ENCODE assay signal across 8 mouse cellular contexts in genomic region chr15:99584407-99585202, GRCm38 (mm10). TPM values are rescaled to one million over a fixed set of nuclear protein-coding genes. Genes with fewer than 3 reads are reported as not detected.
DNase-seq lines count a peak whose midpoint lies in the region; ATAC-seq and TF ChIP-seq lines count a peak whose summit lies in the region.

No protein-coding gene starts in this region.

- peak overlapping the region; percentile 50 for H3K4me2 ChIP-seq in heart, postnatal 0 days (ENCODE audit: low read depth, low read length)
- H3K4me2 ChIP-seq in liver, embryonic 13.5 days = peak overlapping the region; percentile 6
- H3K4me2 ChIP-seq in neural tube, embryonic 13.5 days = peak overlapping the region; percentile 50

- no peak for TF ChIP-seq EP300 in heart, postnatal 0 days (IDR thresholded peaks at IDR 0.05; ENCODE audit: low read depth)

- no peak for TF ChIP-seq CTCF in heart, postnatal 0 days (IDR thresholded peaks at IDR 0.05; ENCODE audit: low read depth)

- H3K36me3 ChIP-seq in heart, postnatal 0 days (replicated peaks; ENCODE audit: control insufficient read depth, insufficient read depth, low read length) = no peaks in the 10 kb centered on the region
- H3K36me3 ChIP-seq in liver, embryonic 13.5 days = no peaks in the 10 kb centered on the region
- H3K36me3 ChIP-seq in neural tube, embryonic 13.5 days = no peaks in the 10 kb centered on the region

- peak; percentile 36 for DNase-seq in urinary bladder, adult 2 months (ENCODE audit: low spot score)
- DNase-seq in urinary bladder, postnatal 10 days (ENCODE audit: low spot score) = no peak
- no peak for DNase-seq in heart, postnatal 0 days (ENCODE audit: low spot score)
- no peak for DNase-seq in liver, embryonic 13.5 days
- DNase-seq in right cerebral cortex, postnatal 25 days = no peak
- no peak for DNase-seq in spleen, postnatal 4 days (ENCODE audit: low spot score in 2 of 2)
- DNase-seq in cerebellum, postnatal 25 days = no peak

- H3K27me3 ChIP-seq in heart, postnatal 0 days (ENCODE audit: control insufficient read depth, insufficient read depth, low read length) = peaks cover 93% of the 10 kb centered on the region
- H3K27me3 ChIP-seq in liver, embryonic 13.5 days = peaks cover 98% of the 10 kb centered on the region
- H3K27me3 ChIP-seq in neural tube, embryonic 13.5 days = peaks cover 100% of the 10 kb centered on the region

- no peaks in the 10 kb centered on the region for H3K9me3 ChIP-seq in heart, postnatal 0 days (replicated peaks; ENCODE audit: control insufficient read depth, low read length)
- H3K9me3 ChIP-seq in liver, embryonic 13.5 days (replicated peaks) = no peaks in the 10 kb centered on the region
- no peaks in the 10 kb centered on the region for H3K9me3 ChIP-seq in neural tube, embryonic 13.5 days

- 2% methylated on average over 24 of the region's 24 CpGs for WGBS in heart, postnatal 0 days
- 3% methylated on average over 24 of the region's 24 CpGs for WGBS in liver, embryonic 13.5 days (ENCODE audit: insufficient replicate concordance)
- WGBS in neural tube, embryonic 13.5 days = 1% methylated on average over 23 of the region's 24 CpGs

- H3K9ac ChIP-seq in heart, postnatal 0 days (replicated peaks; ENCODE audit: low read depth, low read length) = no peak overlapping the region
- no peak overlapping the region for H3K9ac ChIP-seq in liver, embryonic 13.5 days
- H3K9ac ChIP-seq in neural tube, embryonic 13.5 days = peak overlapping the region; percentile 43

- H3K27ac ChIP-seq in heart, postnatal 0 days (ENCODE audit: low read depth) = no peak overlapping the region
- no peak overlapping the region for H3K27ac ChIP-seq in liver, embryonic 13.5 days
- H3K27ac ChIP-seq in neural tube, embryonic 13.5 days (replicated peaks) = no peak overlapping the region

- peak overlapping the region; percentile 39 for H3K4me3 ChIP-seq in heart, postnatal 0 days (ENCODE audit: low read depth, low read length)
- H3K4me3 ChIP-seq in liver, embryonic 13.5 days (replicated peaks) = no peak overlapping the region
- H3K4me3 ChIP-seq in neural tube, embryonic 13.5 days = peak overlapping the region; percentile 25

- peaks cover 13% of the 10 kb centered on the region; the same call in 1 of the 2 replicates for H3K4me1 ChIP-seq in heart, postnatal 0 days (ENCODE audit: control insufficient read depth, insufficient read depth)
- peaks cover 9% of the 10 kb centered on the region; the same call in 1 of the 2 replicates for H3K4me1 ChIP-seq in liver, embryonic 13.5 days (replicated peaks)
- peaks cover 23% of the 10 kb centered on the region for H3K4me1 ChIP-seq in neural tube, embryonic 13.5 days (replicated peaks)

- ATAC-seq in heart, postnatal 0 days (ENCODE audit: insufficient read depth, low read depth) = no peak; the same call in 1 of the 2 replicates
- ATAC-seq in liver, embryonic 13.5 days (ENCODE audit: low read depth) = no peak
- peak; percentile 10; the same call in 1 of the 2 replicates for ATAC-seq in neural tube, embryonic 13.5 days (ENCODE audit: low read depth)

RNA-seq across cellular contexts. Expression of gene Aqp2, which starts 5.8 kb away (rescaled TPM):
- polyA plus RNA-seq in urinary bladder, adult 2 months (2012; rRNA removed) = not detected in 2 replicates
- total RNA-seq in heart, postnatal 0 days (2014; rRNA removed; ENCODE audit: low replicate concordance) = not detected in 2 replicates
- polyA plus RNA-seq in heart, postnatal 0 days (2015; fragmentation: Nextera tagmentation; extraction: Ambion mirVana) = not detected in 2 replicates
- polyA plus RNA-seq in liver, embryonic 13.5 days (2015; fragmentation: Nextera tagmentation; extraction: Ambion mirVana) = not detected in 2 replicates
- polyA plus RNA-seq in neural tube, embryonic 13.5 days (2015; fragmentation: Nextera tagmentation; extraction: Ambion mirVana) = not detected in 2 replicates

RNA-seq across cellular contexts. Expression of gene Aqp5, which starts 6.0 kb away (rescaled TPM):
- 0.86 and 1.3 TPM in 2 replicates for polyA plus RNA-seq in urinary bladder, adult 2 months (2012; rRNA removed)
- not detected in 2 replicates for total RNA-seq in heart, postnatal 0 days (2014; rRNA removed; ENCODE audit: low replicate concordance)
- polyA plus RNA-seq in heart, postnatal 0 days (2015; fragmentation: Nextera tagmentation; extraction: Ambion mirVana) = 0.25 and 0.40 TPM in 2 replicates
- 0.08 and 0.24 TPM in 2 replicates for polyA plus RNA-seq in liver, embryonic 13.5 days (2015; fragmentation: Nextera tagmentation; extraction: Ambion mirVana)
- polyA plus RNA-seq in neural tube, embryonic 13.5 days (2015; fragmentation: Nextera tagmentation; extraction: Ambion mirVana) = 1.9 and 2.3 TPM in 2 replicates

RNA-seq across cellular contexts. Expression of gene Aqp6, which starts 16.6 kb away (rescaled TPM):
- polyA plus RNA-seq in urinary bladder, adult 2 months (2012; rRNA removed) = 0.03 and 0.07 TPM in 2 replicates
- not detected in 2 replicates for total RNA-seq in heart, postnatal 0 days (2014; rRNA removed; ENCODE audit: low replicate concordance)
- not detected in 2 replicates for polyA plus RNA-seq in heart, postnatal 0 days (2015; fragmentation: Nextera tagmentation; extraction: Ambion mirVana)
- polyA plus RNA-seq in liver, embryonic 13.5 days (2015; fragmentation: Nextera tagmentation; extraction: Ambion mirVana) = not detected in 2 replicates
- 3.5 and 3.6 TPM in 2 replicates for polyA plus RNA-seq in neural tube, embryonic 13.5 days (2015; fragmentation: Nextera tagmentation; extraction: Ambion mirVana)

RNA-seq across cellular contexts. Expression of gene Faim2, which starts 56.6 kb away (rescaled TPM):
- 0.22 and 0.57 TPM in 2 replicates for polyA plus RNA-seq in urinary bladder, adult 2 months (2012; rRNA removed)
- not detected in 2 replicates for total RNA-seq in heart, postnatal 0 days (2014; rRNA removed; ENCODE audit: low replicate concordance)
- polyA plus RNA-seq in heart, postnatal 0 days (2015; fragmentation: Nextera tagmentation; extraction: Ambion mirVana) = 0.11 TPM in 1 of 2 replicates, not detected in the other
- 0.06 and 0.16 TPM in 2 replicates for polyA plus RNA-seq in liver, embryonic 13.5 days (2015; fragmentation: Nextera tagmentation; extraction: Ambion mirVana)
- polyA plus RNA-seq in neural tube, embryonic 13.5 days (2015; fragmentation: Nextera tagmentation; extraction: Ambion mirVana) = 22.2 and 23.8 TPM in 2 replicates
